8 mouse cellular contexts compared by ENCODE assay signal in the genomic region with DNA sequence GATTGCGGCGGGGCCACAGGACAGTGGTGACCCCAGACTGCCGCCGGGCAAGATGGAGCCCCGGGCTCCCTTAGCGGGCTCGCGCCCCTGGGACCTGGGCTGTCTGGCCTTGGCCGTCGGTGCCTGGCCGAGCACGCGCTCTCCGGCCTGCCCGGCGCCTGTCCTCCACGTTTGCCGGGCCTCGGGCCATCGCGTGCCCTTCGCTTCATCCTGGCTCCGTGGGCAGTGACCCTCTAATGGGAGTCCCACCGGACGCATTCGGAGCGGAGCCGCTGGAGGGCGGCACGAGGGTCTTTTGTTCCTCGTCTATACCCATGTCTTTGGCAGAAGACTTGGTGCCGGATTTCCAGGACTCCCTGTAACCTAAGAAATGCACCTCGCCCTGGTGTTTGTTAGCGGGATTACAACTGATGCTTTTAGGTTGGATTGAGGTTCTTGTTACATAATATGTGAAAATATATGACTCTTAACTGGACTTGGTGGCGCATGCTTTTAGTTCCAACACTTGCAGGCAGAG. TPM values are rescaled to one million over a fixed set of nuclear protein-coding genes. Genes with fewer than 3 reads are reported as not detected.
A peak's percentile ranks its signal among the peaks of the same experiment; 100 is the strongest.
DNase-seq lines count a peak whose midpoint lies in the region; ATAC-seq and TF ChIP-seq lines count a peak whose summit lies in the region.

No protein-coding gene starts in this region.

- H3K27ac ChIP-seq in heart, embryonic 15.5 days, result peak overlapping the region; percentile 97
- peak overlapping the region; percentile 47; the same call in 1 of the 2 replicates for H3K27ac ChIP-seq in liver, embryonic 14.5 days
- H3K27ac ChIP-seq in neural tube, embryonic 11.5 days (ENCODE audit: low read depth, low read length), result peak overlapping the region; percentile 91

- DNase-seq in c-Kit-negative CD71-positive TER-119-positive erythroid progenitor cells, embryonic 14.5 days (ENCODE audit: low read depth, low spot score), result peak; percentile 60
- DNase-seq in fibroblast of lung, adult 2 months (ENCODE audit: low read depth), result peak; percentile 77
- DNase-seq in kidney, postnatal 25 days, result peak; percentile 89 to 91
- peak; percentile 61 to 75 (median 66) for DNase-seq in liver, embryonic 14.5 days (ENCODE audit: low read depth in 3 of 3, low spot score in 3 of 3)
- DNase-seq in neural tube, embryonic 11.5 days (ENCODE audit: low spot score), result peak; percentile 87
- DNase-seq in telencephalon, adult 2 months (ENCODE audit: low read depth, low spot score), result peak; percentile 60

- WGBS in heart, embryonic 15.5 days, result 1% methylated on average over 35 of the region's 35 CpGs
- WGBS in liver, embryonic 14.5 days (ENCODE audit: insufficient replicate concordance), result 1% methylated on average over 33 of the region's 35 CpGs
- WGBS in neural tube, embryonic 11.5 days, result under 1% methylated on average over 35 of the region's 35 CpGs

- peak overlapping the region; percentile 70 for H3K4me3 ChIP-seq in heart, embryonic 15.5 days
- H3K4me3 ChIP-seq in liver, embryonic 14.5 days (ENCODE audit: insufficient read depth in 1 of 2, low read depth in 2 of 2, low read length in 2 of 2), result peak overlapping the region; percentile 75 to 83
- peak overlapping the region; percentile 48 for H3K4me3 ChIP-seq in neural tube, embryonic 11.5 days (ENCODE audit: low read depth, low read length)

- no peaks in the 10 kb centered on the region for H3K9me3 ChIP-seq in heart, embryonic 15.5 days (replicated peaks)
- H3K9me3 ChIP-seq in liver, embryonic 14.5 days (ENCODE audit: control insufficient read depth, low read length), result no peaks in the 10 kb centered on the region
- no peaks in the 10 kb centered on the region for H3K9me3 ChIP-seq in neural tube, embryonic 11.5 days (ENCODE audit: control insufficient read depth, low read length)

- no peak for TF ChIP-seq EP300 in liver, embryonic 14.5 days (IDR thresholded peaks at IDR 0.05; ENCODE audit: low read depth)

- peak overlapping the region; percentile 79 for H3K9ac ChIP-seq in heart, embryonic 15.5 days
- H3K9ac ChIP-seq in liver, embryonic 14.5 days (replicated peaks), result peak overlapping the region; percentile 66
- H3K9ac ChIP-seq in neural tube, embryonic 11.5 days (ENCODE audit: low read length), result peak overlapping the region; percentile 87

- peak; percentile 63 for TF ChIP-seq CTCF in liver, embryonic 14.5 days (IDR thresholded peaks at IDR 0.05; ENCODE audit: low read depth)

- H3K4me1 ChIP-seq in heart, embryonic 15.5 days (replicated peaks), result peaks cover 18% of the 10 kb centered on the region
- peaks cover 2 to 11% of the 10 kb centered on the region in 2 experiments for H3K4me1 ChIP-seq in liver, embryonic 14.5 days (replicated peaks; ENCODE audit: control insufficient read depth in 2 of 2, insufficient read depth in 2 of 2, low read length in 1 of 2)
- peaks cover 7% of the 10 kb centered on the region; the same call in 1 of the 2 replicates for H3K4me1 ChIP-seq in neural tube, embryonic 11.5 days (ENCODE audit: control insufficient read depth, insufficient read depth, low read length)

- no peaks in the 10 kb centered on the region for H3K36me3 ChIP-seq in heart, embryonic 15.5 days
- H3K36me3 ChIP-seq in liver, embryonic 14.5 days (replicated peaks; ENCODE audit: control insufficient read depth, insufficient read depth, low read depth), result no peaks in the 10 kb centered on the region; the same call in 1 of the 2 replicates
- no peaks in the 10 kb centered on the region for H3K36me3 ChIP-seq in neural tube, embryonic 11.5 days (ENCODE audit: control insufficient read depth, insufficient read depth, low read length)

- H3K4me2 ChIP-seq in heart, embryonic 15.5 days, result peak overlapping the region; percentile 81
- peak overlapping the region; percentile 86 for H3K4me2 ChIP-seq in liver, embryonic 14.5 days (ENCODE audit: low read depth)
- peak overlapping the region; percentile 56 for H3K4me2 ChIP-seq in neural tube, embryonic 11.5 days (ENCODE audit: low read depth)

- H3K27me3 ChIP-seq in heart, embryonic 15.5 days, result no peaks in the 10 kb centered on the region
- no peaks in the 10 kb centered on the region for H3K27me3 ChIP-seq in liver, embryonic 14.5 days (ENCODE audit: control insufficient read depth, insufficient read depth, low read length)
- H3K27me3 ChIP-seq in neural tube, embryonic 11.5 days (ENCODE audit: control insufficient read depth, insufficient read depth, low read length), result no peaks in the 10 kb centered on the region

- peak; percentile 53 for ATAC-seq in CD4-positive, CD25-positive, alpha-beta regulatory T cell, adult 4 months
- peak; percentile 28 for ATAC-seq in heart, embryonic 15.5 days (replicated peaks; ENCODE audit: insufficient number of reproducible peaks, insufficient read depth, low FRiP score, low read depth)
- ATAC-seq in liver, embryonic 14.5 days (ENCODE audit: insufficient read depth), result peak; percentile 6; the same call in 1 of the 2 replicates
- peak; percentile 46 for ATAC-seq in neural tube, embryonic 11.5 days (ENCODE audit: insufficient read depth, low FRiP score, low TSS enrichment)

RNA-seq across cellular contexts. Expression of a gene that starts 1.1 kb away (rescaled TPM):
- polyA plus RNA-seq in CD4-positive, CD25-positive, alpha-beta regulatory T cell, adult 4 months (2017; shearing (Covaris generic)), result 10 to 100 TPM; 52.6 to 53.7 TPM
- polyA plus RNA-seq in heart, embryonic 15.5 days (2015; fragmentation: Nextera tagmentation; extraction: Ambion mirVana), result 16.7 and 17.3 TPM in 2 replicates
- polyA plus RNA-seq in liver, embryonic 14.5 days (2012; rRNA removed), result 2.9 and 5.6 TPM in 2 replicates
- polyA plus RNA-seq in liver, embryonic 14.5 days (2014; fragmentation: Nextera tagmentation; extraction: Ambion mirVana), result 5.2 and 6.0 TPM in 2 replicates
- polyA plus RNA-seq in neural tube, embryonic 11.5 days (2014; fragmentation: Nextera tagmentation; extraction: Ambion mirVana), result 17.8 and 22.2 TPM in 2 replicates

RNA-seq across cellular contexts. Expression of a gene that starts 34.5 kb away (rescaled TPM):
- 10 to 100 TPM; 11.8 to 17.9 TPM for polyA plus RNA-seq in CD4-positive, CD25-positive, alpha-beta regulatory T cell, adult 4 months (2017; shearing (Covaris generic))
- 16.8 and 18.5 TPM in 2 replicates for polyA plus RNA-seq in heart, embryonic 15.5 days (2015; fragmentation: Nextera tagmentation; extraction: Ambion mirVana)
- polyA plus RNA-seq in liver, embryonic 14.5 days (2012; rRNA removed), result 6.8 and 12.1 TPM in 2 replicates
- 11.0 and 12.0 TPM in 2 replicates for polyA plus RNA-seq in liver, embryonic 14.5 days (2014; fragmentation: Nextera tagmentation; extraction: Ambion mirVana)
- polyA plus RNA-seq in neural tube, embryonic 11.5 days (2014; fragmentation: Nextera tagmentation; extraction: Ambion mirVana), result 51.4 and 51.5 TPM in 2 replicates

Comparison
In these comparisons a context has a peak if more than half of its experiments do, and no peak if none do; other contexts are left out.
1. Peak in every context shown above with its lines: DNase-seq, ATAC-seq, H3K4me3 ChIP-seq and H3K27ac ChIP-seq.
2. H3K27ac ChIP-seq: peak in every context shown above with its lines; median percentile 97 in heart, embryonic 15.5 days; 91 in neural tube, embryonic 11.5 days; 47 in liver, embryonic 14.5 days.